Mouse (Mus musculus): ENCODE measurements around the gene Wipf2.

- TF ChIP-seq POLR2A (IDR thresholded peaks at IDR 0.05; ENCODE audit: low read depth, low read length) (no peak), CTCF (conservative IDR thresholded peaks at IDR 0.05; ENCODE audit: insufficient read depth, insufficient read length, low read depth, low read length) (no peak)
These were observed 61.9 kb downstream of the Wipf2 start for GRCm38 (mm10) chr11:98925265-98925721.
